Mouse (Mus musculus): ENCODE measurements around the gene Otx1. TPM values are rescaled to one million over a fixed set of nuclear protein-coding genes. Genes with fewer than 3 reads are reported as not detected.

Otx1 gene
- polyA plus RNA-seq, 1 experiment from 2014 or later, result not detected

- H3K36me3 ChIP-seq (ENCODE audit: insufficient read depth, low read length), result no peaks in the 10 kb centered on the region
- no peaks in the 10 kb centered on the region for H3K9me3 ChIP-seq (ENCODE audit: low read length)
- no peak for ATAC-seq (ENCODE audit: low FRiP score, low TSS enrichment)
- peaks cover 32% of the 10 kb centered on the region for H3K4me1 ChIP-seq (ENCODE audit: insufficient read depth, low read length)
- peaks cover 97% of the 10 kb centered on the region for H3K27me3 ChIP-seq (ENCODE audit: insufficient read depth, low read length)
- peak overlapping the region; percentile 54 for H3K4me3 ChIP-seq (ENCODE audit: low read length)
- peak overlapping the region; percentile 81 for H3K4me2 ChIP-seq (replicated peaks; ENCODE audit: low read depth, low read length)
- H3K9ac ChIP-seq (replicated peaks; ENCODE audit: low read length), result no peak overlapping the region
- H3K27ac ChIP-seq (ENCODE audit: low read length), result no peak overlapping the region
- 5% methylated on average over 43 of the region's 48 CpGs for WGBS
These were observed 2.2 kb downstream of the Otx1 start for GRCm38 (mm10) chr11:22000316-22001076.

- Histone ChIP-seq H3K9ac (replicated peaks; ENCODE audit: low read length) (no peak overlapping the region), H3K4me3 (ENCODE audit: low read length) (no peak overlapping the region), H3K36me3 (ENCODE audit: insufficient read depth, low read length) (no peaks in the 10 kb centered on the region), H3K27me3 (ENCODE audit: insufficient read depth, low read length) (peaks cover 99% of the 10 kb centered on the region), H3K4me1 (ENCODE audit: insufficient read depth, low read length) (peaks cover 32% of the 10 kb centered on the region), H3K27ac (ENCODE audit: low read length) (no peak overlapping the region), H3K4me2 (replicated peaks; ENCODE audit: low read depth, low read length) (no peak overlapping the region), H3K9me3 (ENCODE audit: low read length) (no peaks in the 10 kb centered on the region)
- ATAC-seq (ENCODE audit: low FRiP score, low TSS enrichment), result no peak
- whole genome bisulfite sequencing, result 5% methylated on average over 31 of the region's 31 CpGs
These were observed 3.0 kb downstream of the Otx1 start for GRCm38 (mm10) chr11:21999396-22000315.

GRCm38 (mm10) chr11:21998141-21999047 lies 4.3 kb downstream of the Otx1 start:
- no peak overlapping the region for H3K27ac ChIP-seq (ENCODE audit: low read length)
- H3K4me1 ChIP-seq (ENCODE audit: insufficient read depth, low read length), result peaks cover 32% of the 10 kb centered on the region
- H3K4me3 ChIP-seq (ENCODE audit: low read length), result no peak overlapping the region
- no peak overlapping the region for H3K4me2 ChIP-seq (replicated peaks; ENCODE audit: low read depth, low read length)
- WGBS, result 5% methylated on average over 32 of the region's 32 CpGs
- no peak overlapping the region for H3K9ac ChIP-seq (replicated peaks; ENCODE audit: low read length)
- peaks cover 99% of the 10 kb centered on the region for H3K27me3 ChIP-seq (ENCODE audit: insufficient read depth, low read length)
- no peaks in the 10 kb centered on the region for H3K9me3 ChIP-seq (ENCODE audit: low read length)
- H3K36me3 ChIP-seq (ENCODE audit: insufficient read depth, low read length), result no peaks in the 10 kb centered on the region
- ATAC-seq (ENCODE audit: low FRiP score, low TSS enrichment), result no peak

GRCm38 (mm10) chr11:21997561-21998140 lies 5.0 kb downstream of the Otx1 start:
- WGBS, result under 1% methylated on average over 20 of the region's 20 CpGs
- H3K9ac ChIP-seq (replicated peaks; ENCODE audit: low read length), result no peak overlapping the region
- peaks cover 99% of the 10 kb centered on the region for H3K27me3 ChIP-seq (ENCODE audit: insufficient read depth, low read length)
- peaks cover 30% of the 10 kb centered on the region for H3K4me1 ChIP-seq (ENCODE audit: insufficient read depth, low read length)
- no peaks in the 10 kb centered on the region for H3K9me3 ChIP-seq (ENCODE audit: low read length)
- H3K4me2 ChIP-seq (replicated peaks; ENCODE audit: low read depth, low read length), result no peak overlapping the region
- 0 out of 2 replicates have a peak overlapping the region, but pooled peaks have one; percentile 40 for H3K4me3 ChIP-seq (ENCODE audit: low read length)
- no peak overlapping the region for H3K27ac ChIP-seq (ENCODE audit: low read length)
- H3K36me3 ChIP-seq (ENCODE audit: insufficient read depth, low read length), result no peaks in the 10 kb centered on the region
- no peak for ATAC-seq (ENCODE audit: low FRiP score, low TSS enrichment)

- peak overlapping the region; percentile 47 for H3K4me2 ChIP-seq (replicated peaks; ENCODE audit: low read depth, low read length)
- H3K27ac ChIP-seq (ENCODE audit: low read length), result no peak overlapping the region
- H3K9me3 ChIP-seq (ENCODE audit: low read length), result no peaks in the 10 kb centered on the region
- peaks cover 94% of the 10 kb centered on the region for H3K27me3 ChIP-seq (ENCODE audit: insufficient read depth, low read length)
- peaks cover 25% of the 10 kb centered on the region for H3K4me1 ChIP-seq (ENCODE audit: insufficient read depth, low read length)
- peak overlapping the region; percentile 40 for H3K4me3 ChIP-seq (ENCODE audit: low read length)
- no peak overlapping the region for H3K9ac ChIP-seq (replicated peaks; ENCODE audit: low read length)
- H3K36me3 ChIP-seq (ENCODE audit: insufficient read depth, low read length), result no peaks in the 10 kb centered on the region
- 0 out of 2 replicates have a peak, but pooled peaks have one; percentile 12 for ATAC-seq (ENCODE audit: low FRiP score, low TSS enrichment)
- under 1% methylated on average over 60 of the region's 63 CpGs for WGBS
These were observed 5.8 kb downstream of the Otx1 start for GRCm38 (mm10) chr11:21996661-21997560.

- Histone ChIP-seq H3K4me1 (ENCODE audit: insufficient read depth, low read length) (peaks cover 19% of the 10 kb centered on the region), H3K27me3 (ENCODE audit: insufficient read depth, low read length) (peaks cover 92% of the 10 kb centered on the region), H3K9me3 (ENCODE audit: low read length) (no peaks in the 10 kb centered on the region), H3K9ac (replicated peaks; ENCODE audit: low read length) (no peak overlapping the region), H3K36me3 (ENCODE audit: insufficient read depth, low read length) (no peaks in the 10 kb centered on the region), H3K4me2 (replicated peaks; ENCODE audit: low read depth, low read length) (peak overlapping the region; percentile 47), H3K27ac (ENCODE audit: low read length) (no peak overlapping the region), H3K4me3 (ENCODE audit: low read length) (peak overlapping the region; percentile 40)
- WGBS, result 3% methylated on average over 13 of the region's 13 CpGs
- peak; percentile 16; the same call in 1 of the 2 replicates for ATAC-seq (ENCODE audit: low FRiP score, low TSS enrichment)
These were observed 6.4 kb downstream of the Otx1 start for GRCm38 (mm10) chr11:21996325-21996647.

GRCm38 (mm10) chr11:21995534-21996324 lies 7.0 kb downstream of the Otx1 start:
- ATAC-seq (ENCODE audit: low FRiP score, low TSS enrichment), result no peak
- no peaks in the 10 kb centered on the region for H3K36me3 ChIP-seq (ENCODE audit: insufficient read depth, low read length)
- 2% methylated on average over 27 of the region's 27 CpGs for WGBS
- no peak overlapping the region for H3K9ac ChIP-seq (replicated peaks; ENCODE audit: low read length)
- no peak overlapping the region for H3K27ac ChIP-seq (ENCODE audit: low read length)
- H3K27me3 ChIP-seq (ENCODE audit: insufficient read depth, low read length), result peaks cover 91% of the 10 kb centered on the region
- H3K4me1 ChIP-seq (ENCODE audit: insufficient read depth, low read length), result peaks cover 13% of the 10 kb centered on the region
- H3K9me3 ChIP-seq (ENCODE audit: low read length), result no peaks in the 10 kb centered on the region
- no peak overlapping the region for H3K4me3 ChIP-seq (ENCODE audit: low read length)
- no peak overlapping the region for H3K4me2 ChIP-seq (replicated peaks; ENCODE audit: low read depth, low read length)

All from kidney, embryonic 16.5 days (tissue).